Mouse (Mus musculus) megakaryocyte progenitor cell, adult 5-6 weeks (primary cell): ENCODE results near the gene Gli3. TPM values are rescaled to one million over a fixed set of nuclear protein-coding genes. Genes with fewer than 3 reads are reported as not detected.

Source experiments
- ATAC-seq: replicated peaks from 2 replicates; pipeline ENCODE4 v1.8.0; 2016; ENCODE audit warnings: mild to moderate bottlenecking, moderate TSS enrichment, inconsistent platforms; ENCODE audit not compliant: poor library complexity
- total RNA-seq, 2 experiments: library from RNA; stranded (forward) in 1 of 2; stranded (reverse) in 1 of 2; fragments of 157-497, 149-512 nt in 1 of 2; fragments of 200-1000 nt in 1 of 2; gene quantifications; 2 replicates each; pipeline versions ENCODE4 v1.2.3 to v1.2.4; 2015 to 2017

Gli3 gene
- total RNA-seq (2015): 0.02 and 0.25 TPM in 2 replicates
- total RNA-seq (2017): 0.14 and 0.71 TPM in 2 replicates

DNA sequence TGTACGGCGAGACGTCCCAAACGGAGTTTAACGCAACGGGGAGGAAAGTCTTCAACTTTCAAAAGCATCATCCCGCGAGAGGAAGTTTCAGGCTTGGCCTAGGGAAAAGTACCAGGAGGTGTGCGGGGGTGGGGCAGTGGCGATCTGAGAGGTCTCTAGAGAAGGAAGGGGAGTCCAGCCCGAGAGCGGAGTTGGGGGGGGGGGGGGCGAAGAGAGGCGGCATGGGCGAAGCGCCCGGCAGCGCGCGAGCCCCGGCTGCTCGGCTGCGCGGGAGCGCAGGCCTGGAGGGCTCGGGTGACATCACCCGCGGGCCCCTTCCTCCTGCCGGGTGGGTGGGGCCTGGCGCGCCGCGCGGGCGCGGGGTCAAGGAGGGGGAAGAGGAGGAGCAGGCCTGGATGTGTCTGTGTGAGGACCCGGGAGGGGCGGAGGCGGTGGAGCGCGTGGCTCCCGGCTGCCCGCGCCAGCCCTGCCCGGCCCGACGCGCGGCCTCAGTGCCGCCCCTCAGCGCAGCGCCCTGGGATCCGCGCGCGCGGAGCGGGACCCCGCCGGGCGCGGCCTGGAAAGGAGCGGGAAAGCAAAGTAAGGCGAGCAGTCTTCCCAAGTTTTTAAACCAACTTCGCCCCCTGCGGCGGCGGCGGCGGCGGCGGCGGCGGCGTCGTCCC, at the start of gene Gli3:
TSS of gene Gli3 (plus strand) at position 406 of the 662 bp plus-strand sequence.
- peak; percentile 63 for ATAC-seq

DNA sequence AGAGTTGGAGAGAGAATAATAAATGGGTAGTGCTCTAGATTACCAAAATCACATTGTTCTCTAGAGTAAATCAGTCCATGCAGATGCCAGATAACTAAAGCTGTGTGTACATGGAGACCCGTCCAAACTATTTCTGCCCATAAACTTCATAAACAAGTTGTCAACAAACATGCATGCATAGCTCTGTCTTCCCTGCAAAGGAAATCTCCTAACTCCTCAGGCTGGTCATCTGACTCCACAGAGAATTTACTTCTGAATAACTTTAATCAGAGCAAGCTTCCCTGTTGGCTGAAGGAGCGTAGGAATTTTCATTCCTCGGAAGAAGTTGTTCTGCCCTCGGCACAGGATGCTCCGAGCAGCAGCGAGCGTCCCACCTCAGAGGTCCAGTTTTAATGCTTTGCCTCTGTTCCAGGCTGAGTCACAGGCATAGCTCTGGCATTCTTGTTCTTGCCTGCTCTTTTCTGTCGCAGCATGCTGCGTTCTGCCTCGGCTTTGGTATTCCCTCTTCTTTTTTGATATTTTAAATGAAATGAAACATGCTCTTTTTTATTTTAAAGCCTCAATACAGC, 41.8 kb upstream of the Gli3 start:
- no peak for ATAC-seq

DNA sequence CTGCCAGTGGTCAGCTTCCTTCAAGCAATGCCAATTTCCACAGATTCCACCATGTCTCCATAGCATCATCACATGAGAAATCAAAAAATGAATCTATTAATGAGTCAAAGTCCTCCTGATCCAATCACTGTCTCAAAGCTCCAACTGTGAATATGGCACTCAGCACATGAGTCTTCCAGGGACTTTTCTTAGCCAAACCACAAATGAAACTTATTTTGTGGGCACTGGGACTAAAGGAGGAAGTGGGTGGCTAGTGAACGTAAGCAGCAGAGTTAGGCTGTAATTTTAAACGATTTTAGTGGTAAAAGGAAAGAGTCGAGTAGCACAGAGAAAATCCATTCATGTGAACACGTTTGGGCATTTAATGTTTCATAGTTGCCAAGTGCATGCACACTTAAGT, 21.0 kb upstream of the Gli3 start:
- ATAC-seq: peak; percentile 97

DNA sequence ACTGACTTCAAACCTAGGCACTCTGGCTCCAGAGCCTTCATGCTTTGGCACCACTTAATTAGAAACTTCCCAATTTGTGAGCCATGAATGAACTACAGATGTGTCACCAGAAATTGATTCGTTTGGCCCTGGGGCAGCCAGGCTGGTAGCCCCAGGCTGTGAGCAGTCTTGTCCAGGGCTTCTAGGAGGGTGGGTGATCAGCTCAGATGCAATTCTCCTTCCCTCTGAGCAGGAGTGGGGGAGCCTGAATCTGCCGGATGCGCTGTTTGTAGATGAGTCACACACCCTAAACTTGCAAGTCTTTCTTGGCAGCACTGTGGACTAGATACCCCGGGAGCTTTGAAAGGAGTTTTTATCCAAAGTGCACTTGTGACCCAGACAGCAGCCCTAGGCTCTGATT, 18.7 kb upstream of the Gli3 start:
- no peak for ATAC-seq

DNA sequence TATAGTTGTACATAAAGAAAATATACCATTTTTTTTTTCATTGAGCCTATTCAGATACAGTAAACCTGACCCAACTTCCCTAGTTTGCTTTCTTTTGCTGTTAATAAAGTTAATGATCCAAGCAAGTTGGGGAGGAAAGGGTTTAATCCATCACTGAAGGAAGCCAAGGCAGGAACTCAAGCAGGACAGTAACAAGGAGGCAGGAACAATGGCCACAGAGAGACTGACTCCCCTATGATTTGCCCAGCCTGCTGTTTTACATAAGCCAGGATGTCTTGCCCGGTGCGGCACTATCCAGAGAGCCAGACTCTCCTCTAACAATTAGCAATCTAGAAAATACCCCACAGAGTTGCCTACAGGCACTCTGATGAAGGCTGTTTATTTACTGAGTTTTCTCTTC, 17.4 kb upstream of the Gli3 start:
- no peak for ATAC-seq

DNA sequence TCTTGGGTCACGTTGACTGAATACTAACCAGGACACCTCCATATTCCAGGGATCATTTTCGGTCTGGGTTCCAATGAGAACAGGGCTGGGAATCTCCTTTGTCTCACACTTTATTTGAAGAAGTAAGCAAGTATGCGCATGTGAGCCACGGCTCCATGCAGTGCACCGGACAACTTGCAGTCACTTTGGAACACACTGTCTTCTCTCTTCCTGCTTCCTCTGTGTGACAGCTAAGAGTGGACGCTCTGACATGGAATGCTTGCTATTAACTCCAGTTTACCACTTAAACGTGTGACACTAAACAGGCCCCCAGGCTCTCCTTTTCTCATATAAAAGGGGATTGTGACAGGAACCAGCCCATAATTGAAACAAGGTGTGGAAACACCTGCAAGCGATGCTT, 17.0 kb upstream of the Gli3 start:
- ATAC-seq: no peak

DNA sequence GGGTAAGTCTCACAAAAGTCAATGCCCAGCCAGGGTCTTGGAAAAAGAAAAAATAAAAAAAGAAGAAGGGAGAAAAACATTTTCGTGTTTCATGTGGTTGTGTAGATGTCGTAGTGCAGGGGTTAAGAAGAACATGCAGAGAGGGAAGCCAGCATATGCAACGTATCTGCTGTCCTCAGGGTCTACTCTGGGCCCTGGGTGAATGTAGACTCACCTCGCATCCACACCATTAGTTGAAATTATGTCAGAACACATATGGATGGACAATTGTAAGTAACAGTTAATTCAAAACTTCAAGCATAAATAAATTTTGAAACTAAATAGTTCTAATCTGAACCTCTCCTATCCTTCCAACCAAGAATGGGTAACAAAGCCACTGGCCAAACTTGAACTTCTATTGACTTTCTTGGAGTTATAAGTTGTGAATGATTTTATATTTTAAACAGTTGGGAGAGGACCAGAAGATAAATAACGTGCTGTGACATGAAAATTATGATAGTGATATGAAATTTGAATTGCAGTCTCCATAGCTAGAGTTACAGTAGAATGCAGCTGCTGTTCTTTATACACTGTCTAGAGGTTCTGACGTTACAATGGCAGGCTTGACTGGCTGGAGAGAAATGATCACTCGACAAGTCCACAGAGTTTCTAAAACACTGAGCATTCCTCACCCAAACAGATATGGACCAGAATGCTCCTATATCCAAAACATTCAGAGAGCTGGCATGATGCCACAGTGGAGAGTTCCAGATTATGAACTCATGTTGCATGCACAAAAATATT, 16.1 kb upstream of the Gli3 start:
- no peak for ATAC-seq

DNA sequence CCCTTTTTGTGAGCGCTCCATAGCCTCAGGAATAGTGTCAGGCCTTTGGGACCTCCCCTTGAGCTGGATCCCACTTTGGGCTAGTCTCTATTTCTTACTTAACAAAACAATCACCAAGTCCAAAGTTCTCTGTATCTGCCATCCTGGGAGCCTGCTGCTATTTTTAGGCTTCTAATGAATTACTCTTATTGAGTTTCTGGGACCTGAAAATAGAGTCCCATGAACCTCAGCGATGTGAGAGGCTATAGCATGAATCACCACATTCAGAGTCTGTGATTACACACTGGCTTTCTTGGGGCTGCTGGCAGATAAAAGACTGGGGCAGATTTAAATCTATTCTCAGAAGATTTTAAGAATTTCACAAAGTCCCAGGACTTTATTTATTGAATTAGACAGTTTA, 12.1 kb upstream of the Gli3 start:
- ATAC-seq: no peak

DNA sequence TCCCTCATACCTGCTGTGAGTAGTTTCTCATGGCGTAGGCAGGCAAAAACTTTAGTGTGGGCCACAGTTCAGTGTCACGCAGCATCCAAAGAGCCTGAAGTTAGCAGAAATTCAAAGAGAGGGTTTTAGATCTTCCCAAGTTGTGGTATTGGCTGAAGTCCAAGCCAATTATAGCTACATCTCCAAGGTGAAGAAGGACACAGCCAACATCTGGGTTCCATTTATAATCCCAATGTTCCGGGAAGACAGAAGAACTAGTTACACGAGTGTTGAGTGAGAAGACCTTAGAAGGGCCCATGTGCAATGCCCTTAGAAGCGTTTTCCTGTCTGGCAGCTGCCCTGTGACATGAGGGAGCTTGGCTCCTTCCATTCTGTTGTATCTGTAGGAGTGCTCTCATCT, 5.2 kb upstream of the Gli3 start:
- ATAC-seq: no peak

DNA sequence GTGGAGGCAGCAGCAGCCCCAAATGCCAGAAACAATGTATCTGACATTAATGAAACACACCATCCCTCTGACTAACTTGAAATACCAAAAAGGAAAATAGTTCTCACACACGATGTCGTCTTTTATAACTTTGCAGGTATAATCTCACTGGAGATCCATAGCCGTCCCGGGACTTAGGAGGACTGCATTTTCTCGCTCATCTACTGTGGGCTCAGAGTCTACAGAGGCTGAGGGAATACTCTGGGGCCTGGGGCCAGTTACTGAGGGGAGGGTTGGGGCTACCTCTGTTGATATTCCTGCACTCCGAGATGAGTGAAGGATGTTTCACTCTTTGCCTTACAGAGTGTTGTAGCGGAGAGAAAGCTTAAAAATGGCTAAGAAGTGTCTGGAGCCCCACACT, 1.1 kb upstream of the Gli3 start:
- ATAC-seq: no peak

DNA sequence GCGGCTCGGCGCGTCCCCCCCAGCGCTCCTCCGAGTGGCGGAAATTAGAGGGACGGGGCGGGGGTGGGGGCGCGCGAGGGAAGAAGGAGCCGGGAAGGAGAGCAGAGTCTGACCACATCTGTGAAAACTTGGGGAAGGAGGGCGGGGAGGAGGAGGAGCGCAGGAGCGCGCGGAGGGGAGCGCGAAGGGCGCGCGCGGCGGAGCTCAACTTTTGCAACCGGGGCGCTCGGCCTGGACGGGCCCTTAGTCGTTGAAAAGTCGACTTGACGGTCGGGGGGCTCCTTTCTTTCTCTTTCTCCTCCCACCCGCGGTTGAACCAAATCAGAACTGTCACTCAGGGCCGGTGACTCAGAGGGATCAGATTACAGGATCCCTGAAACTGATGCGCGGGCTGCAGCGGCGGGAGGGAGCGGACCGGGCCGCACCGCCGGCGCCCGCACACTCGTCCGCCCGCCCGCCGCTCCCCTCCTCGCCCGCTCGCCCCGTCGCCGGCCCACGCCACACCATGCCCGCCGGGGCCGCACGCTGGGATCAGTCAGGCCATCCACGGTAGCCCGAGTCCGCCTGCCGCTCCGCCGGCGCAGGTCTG, 551 bp downstream of the Gli3 start:
- peak; percentile 35 for ATAC-seq

DNA sequence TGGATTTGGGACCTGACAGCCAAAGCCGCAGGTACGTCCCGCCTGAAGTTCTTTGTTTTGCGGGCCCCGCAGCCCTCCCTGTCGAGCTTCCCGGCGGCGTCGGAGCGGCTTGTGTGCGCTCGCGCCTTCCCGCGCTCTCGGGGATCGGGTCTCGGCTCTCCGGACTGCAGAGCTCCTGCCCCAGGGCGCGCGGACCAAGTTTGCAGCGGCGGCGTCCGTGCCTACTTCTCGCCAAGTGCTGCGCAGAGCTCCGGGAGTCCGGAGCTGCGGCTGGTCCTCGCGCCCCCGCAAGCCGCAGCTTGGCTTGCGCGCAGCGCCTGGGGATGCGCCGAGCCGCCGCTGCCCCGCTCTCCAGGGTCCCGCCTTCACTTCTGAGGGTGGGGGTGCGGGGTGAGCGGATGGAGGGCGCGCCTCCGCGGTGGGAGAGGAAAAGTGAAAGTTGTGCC, 1.1 kb downstream of the Gli3 start:
- ATAC-seq: peak; percentile 17; the same call in 1 of the 2 replicates

DNA sequence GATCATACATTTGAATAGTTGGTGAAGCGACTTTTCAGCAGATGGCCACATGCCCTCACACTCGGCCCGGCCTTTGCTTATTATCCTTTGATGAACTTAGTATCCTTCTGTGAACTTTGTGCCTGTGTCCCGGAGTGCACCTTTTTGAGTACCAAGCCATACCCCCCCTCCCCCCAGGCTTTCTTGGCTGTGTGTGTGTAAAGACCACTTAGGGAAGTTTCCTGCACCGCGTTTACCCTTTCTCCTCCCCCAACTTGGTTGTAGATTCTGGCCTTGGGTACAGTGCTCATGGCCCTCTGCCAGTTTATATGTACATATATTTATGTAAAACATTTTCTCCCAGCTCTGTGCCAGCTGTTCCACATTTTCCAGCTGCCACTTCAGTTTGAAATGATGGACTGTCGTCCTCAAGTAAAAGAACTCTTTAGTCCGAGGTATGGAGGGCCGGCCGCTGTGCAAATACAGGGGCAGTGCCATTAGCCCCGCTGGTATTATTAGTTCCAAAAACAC, 1.8 kb downstream of the Gli3 start:
- no peak for ATAC-seq

DNA sequence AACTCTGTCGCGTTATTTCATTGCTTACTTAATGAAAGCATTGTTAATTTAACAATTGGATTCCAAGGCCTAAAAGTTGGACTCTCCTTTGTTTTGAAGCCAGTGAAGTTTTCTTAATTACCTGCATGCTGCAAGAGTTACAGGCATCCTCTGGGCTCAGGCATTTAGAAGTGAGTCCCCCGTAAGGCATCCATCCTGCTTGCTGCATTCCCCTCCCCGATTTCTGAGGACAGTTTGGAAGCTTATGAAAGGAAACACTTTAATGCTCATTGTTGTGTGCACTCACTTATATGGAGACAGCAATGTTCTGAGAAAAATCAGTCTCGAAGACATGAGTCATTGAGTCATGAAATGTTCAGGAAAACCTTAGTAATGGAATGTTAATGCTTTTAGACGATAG, 3.5 kb downstream of the Gli3 start:
- no peak for ATAC-seq

DNA sequence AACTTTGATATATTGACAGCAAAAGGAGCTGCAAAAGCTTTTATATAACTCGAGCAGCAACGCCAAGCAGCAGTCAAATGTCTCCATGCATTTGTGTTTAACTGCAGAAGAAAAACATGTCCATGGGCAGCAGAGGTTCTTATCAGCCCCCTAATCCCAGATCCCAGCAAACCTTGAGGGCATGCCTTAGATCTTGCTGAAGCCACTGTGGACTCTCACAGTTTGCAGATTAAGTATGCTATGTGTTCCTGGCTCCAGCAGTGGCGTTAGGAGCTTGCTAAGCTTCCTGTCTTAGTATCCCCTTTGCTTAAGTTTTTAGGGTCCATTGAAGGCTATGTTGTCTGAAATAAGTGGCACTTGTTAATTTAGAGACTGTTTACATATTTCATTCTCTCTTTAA, 4.4 kb downstream of the Gli3 start:
- ATAC-seq: no peak

DNA sequence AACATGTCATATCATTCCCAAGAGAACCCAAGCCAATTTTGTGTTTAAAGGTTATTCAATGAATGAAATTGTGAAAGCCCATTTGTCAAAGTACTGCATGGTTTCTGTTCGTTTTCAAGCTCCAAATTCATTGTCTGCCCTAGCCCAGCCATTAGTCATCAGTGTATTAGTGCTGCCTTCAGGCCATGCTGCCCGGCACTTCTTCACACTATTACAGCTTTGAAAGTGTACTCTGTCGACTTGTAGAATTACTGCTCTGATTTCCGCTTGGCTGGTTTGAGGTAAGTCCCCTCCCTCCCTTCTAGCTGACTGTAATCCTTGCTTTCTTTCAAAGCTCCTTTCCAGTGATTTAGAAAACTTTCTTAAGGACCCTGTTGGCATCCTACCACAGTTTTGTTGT, 5.4 kb downstream of the Gli3 start:
- ATAC-seq: no peak

DNA sequence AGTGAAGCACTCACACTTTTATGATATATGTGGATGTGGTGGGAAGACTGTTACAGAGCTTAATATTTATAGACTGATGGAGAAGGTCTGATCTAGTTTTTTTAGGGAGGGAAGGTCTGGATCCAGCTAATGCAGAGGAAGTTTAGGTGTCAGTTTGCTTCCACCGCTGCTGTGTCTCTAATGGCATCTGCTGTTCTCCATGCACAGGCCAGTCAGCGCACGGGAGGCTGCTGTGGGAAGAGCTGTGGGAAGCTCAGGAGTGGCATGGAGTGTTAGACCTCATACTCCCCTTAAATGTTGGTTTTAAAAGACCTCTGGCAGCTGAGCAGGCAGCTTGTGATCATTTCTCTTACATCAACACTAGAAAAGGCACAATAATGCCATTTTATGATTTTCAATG, 7.0 kb downstream of the Gli3 start:
- ATAC-seq: no peak

DNA sequence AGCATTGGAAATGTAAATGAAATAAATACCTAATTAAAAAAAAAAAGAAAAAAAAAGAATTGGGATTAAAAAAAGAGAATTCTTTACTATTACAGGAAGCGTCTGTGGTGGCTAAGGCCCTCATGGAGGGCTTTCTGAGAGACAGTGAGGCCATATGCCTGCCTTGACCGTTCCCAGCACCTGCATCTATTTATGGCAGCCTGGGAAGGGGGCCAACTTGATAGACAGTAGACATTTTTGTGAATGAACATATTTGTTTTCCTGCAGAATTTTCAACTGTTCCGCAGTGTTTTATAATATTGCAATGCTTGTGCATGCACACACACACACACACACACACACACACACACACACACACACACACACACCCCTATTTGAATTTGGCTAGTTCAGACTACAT, 9.7 kb downstream of the Gli3 start:
- ATAC-seq: no peak

DNA sequence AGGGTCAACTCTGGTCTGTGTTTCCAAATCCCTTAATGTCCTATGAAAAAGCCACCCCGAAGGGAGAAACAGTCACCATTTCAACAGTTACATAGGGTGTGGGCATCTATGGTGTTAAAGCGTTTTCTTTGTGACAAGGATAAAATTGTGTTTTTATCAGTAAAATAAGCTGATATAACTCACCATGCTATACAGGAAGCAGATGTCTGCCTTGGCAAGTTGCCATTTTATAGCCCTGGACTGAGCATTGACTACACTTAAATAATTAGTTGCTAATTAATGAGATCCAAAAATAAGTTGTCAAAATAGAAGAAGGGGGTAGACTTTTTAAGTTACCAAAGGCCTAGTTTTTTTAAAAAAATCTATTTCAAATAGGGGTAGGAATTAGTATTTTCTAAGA, 11.4 kb downstream of the Gli3 start:
- ATAC-seq: no peak

DNA sequence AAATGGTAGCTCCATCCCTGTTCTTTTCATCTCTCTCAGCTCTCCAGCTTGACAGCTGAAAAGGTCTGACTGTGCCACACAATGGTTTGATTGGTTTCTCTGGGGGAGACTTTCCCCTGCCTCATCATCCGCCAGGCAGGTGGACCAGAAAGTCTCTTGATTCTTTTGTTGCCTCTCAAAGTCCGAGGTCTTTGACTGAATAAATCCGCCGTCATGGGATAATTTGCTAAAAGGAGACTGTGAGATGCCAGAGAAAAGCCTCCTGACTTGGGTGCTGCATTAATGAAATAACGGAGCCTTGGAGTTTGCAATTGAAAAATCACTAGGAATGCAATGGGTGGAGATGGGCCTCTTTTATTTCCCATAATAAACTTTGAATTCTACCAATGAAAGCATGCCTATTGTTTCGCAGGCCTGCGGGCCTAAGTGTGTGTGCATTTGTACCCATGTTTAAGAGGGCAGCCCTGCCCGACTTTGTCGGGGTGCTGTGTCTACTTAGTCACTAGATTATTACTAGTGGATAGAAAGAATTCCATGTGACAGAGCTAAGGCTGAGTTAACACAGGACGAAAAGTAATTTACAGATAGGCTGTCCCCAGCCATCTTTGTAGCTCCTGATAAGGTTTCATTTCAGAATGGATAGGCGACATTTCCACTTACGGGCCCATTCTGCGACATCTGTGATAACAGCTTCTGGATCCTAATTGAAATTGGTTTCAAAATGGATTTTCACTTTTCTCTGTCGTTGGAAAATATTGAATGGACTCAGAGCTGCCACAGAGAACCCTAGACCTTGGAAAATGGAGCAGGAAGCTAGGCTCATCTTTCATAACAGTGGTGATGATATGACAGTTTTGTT, 23.2 kb downstream of the Gli3 start:
- ATAC-seq: no peak

DNA sequence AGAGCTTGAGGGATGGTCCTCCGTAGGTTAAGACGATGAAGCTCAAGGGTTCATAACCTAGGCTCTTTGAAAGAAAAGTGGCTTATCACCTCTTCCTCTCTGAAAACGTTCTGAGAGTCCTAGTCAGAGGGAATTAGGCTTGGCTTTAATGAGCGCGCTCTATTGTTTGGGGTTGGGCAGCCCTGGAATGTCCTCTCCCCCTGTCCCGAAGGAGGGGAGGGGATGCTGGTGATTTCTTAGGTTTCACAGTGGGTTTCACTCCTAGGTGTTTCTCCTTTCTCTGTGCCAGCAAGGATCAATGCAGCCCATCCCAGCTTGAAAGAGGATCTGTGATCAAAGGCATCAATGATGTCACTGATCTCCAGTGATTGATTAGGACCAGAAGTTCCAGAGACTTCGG, 24.3 kb downstream of the Gli3 start:
- no peak for ATAC-seq
